Mouse (Mus musculus) MN1 (cell line): ENCODE results near the gene Cdyl.

Experiments
- DNase-seq: peaks from one replicate; pipeline ENCODE4 v3.0.0-alpha.2; 2016; ENCODE audit warnings: low spot score

Gene Cdyl

GRCm38 (mm10) chr13:35840102-35840501, 180.5 kb downstream of the Cdyl start:
- DNase-seq: no peak

GRCm38 (mm10) chr13:35843383-35843782, 183.8 kb downstream of the Cdyl start:
- DNase-seq: no peak

GRCm38 (mm10) chr13:35845306-35845705, 185.7 kb downstream of the Cdyl start:
- DNase-seq: no peak

GRCm38 (mm10) chr13:35848694-35849093, 189.1 kb downstream of the Cdyl start:
- peak; percentile 43 for DNase-seq

GRCm38 (mm10) chr13:35851581-35851980, 191.9 kb downstream of the Cdyl start:
- DNase-seq: no peak

GRCm38 (mm10) chr13:35852851-35853575, 193.4 kb downstream of the Cdyl start:
- no peak for DNase-seq

GRCm38 (mm10) chr13:35857486-35857885, 197.9 kb downstream of the Cdyl start:
- DNase-seq: no peak

GRCm38 (mm10) chr13:35860916-35861315, 201.3 kb downstream of the Cdyl start:
- DNase-seq: no peak

- no peak for DNase-seq
Measured at GRCm38 (mm10) chr13:35870659-35871058, 211.0 kb downstream of the Cdyl start.

- no peak for DNase-seq
Measured at GRCm38 (mm10) chr13:35871107-35871506, 211.5 kb downstream of the Cdyl start.

GRCm38 (mm10) chr13:35875396-35875795, 215.8 kb downstream of the Cdyl start:
- no peak for DNase-seq

- no peak for DNase-seq
Measured at GRCm38 (mm10) chr13:35878282-35878681, 218.6 kb downstream of the Cdyl start.

GRCm38 (mm10) chr13:35879068-35879467, 219.4 kb downstream of the Cdyl start:
- no peak for DNase-seq

GRCm38 (mm10) chr13:35879519-35879918, 219.9 kb downstream of the Cdyl start:
- DNase-seq: no peak

GRCm38 (mm10) chr13:35880555-35881046, 221.0 kb downstream of the Cdyl start:
- DNase-seq: no peak

GRCm38 (mm10) chr13:35886121-35886725, 226.6 kb downstream of the Cdyl start:
- peak; percentile 10 for DNase-seq

- no peak for DNase-seq
Measured at GRCm38 (mm10) chr13:35892866-35893265, 233.2 kb downstream of the Cdyl start.

- DNase-seq: peak; percentile 22
Measured at GRCm38 (mm10) chr13:35905378-35905777, 245.7 kb downstream of the Cdyl start.

GRCm38 (mm10) chr13:35905879-35906481, 246.3 kb downstream of the Cdyl start, which contains the start of gene Rpp40:
Gene Rpp40 (minus strand): TSS chr13:35906359.
- peak; percentile 89 for DNase-seq

- no peak for DNase-seq
Measured at GRCm38 (mm10) chr13:35911476-35911875, 251.8 kb downstream of the Cdyl start.
